Mouse (Mus musculus) heart, adult 2 months (tissue): ENCODE data around the gene Rnf220.

Experiments used
- CTCF ChIP-seq: fragments of 200-600 bp; IDR thresholded peaks from 2 replicates; pipeline ENCODE4 v1.8.1; 2022; ENCODE audit warnings: antibody characterized with exemption, mild to moderate bottlenecking, moderate library complexity
- EP300 ChIP-seq: fragments of 200-500 bp; IDR thresholded peaks from 2 replicates; pipeline ENCODE4 v1.6.1; 2011; ENCODE audit warnings: low read depth, low read length, control low read depth; ENCODE audit not compliant: insufficient read depth

- no peak for TF ChIP-seq CTCF
- TF ChIP-seq EP300 = no peak
Observed at GRCm38 (mm10) chr4:117281090-117281845, 215.6 kb downstream of the Rnf220 start.
